Mouse (Mus musculus) G1E (cell line): ENCODE measurements around the gene Phc3. TPM values are rescaled to one million over a fixed set of nuclear protein-coding genes. Genes with fewer than 3 reads are reported as not detected.

Source experiments
- ATAC-seq: 2 replicates; pipeline ENCODE4 v1.8.0; 2016; ENCODE audit warnings: mild to moderate bottlenecking; ENCODE audit not compliant: insufficient number of reproducible peaks, poor library complexity, low FRiP score, severe bottlenecking; ENCODE audit errors: extremely low read depth
- DNase-seq: peaks from one replicate; pipeline ENCODE4 v3.0.0; 2012; ENCODE audit warnings: low spot score
- H3K27me3 ChIP-seq: 2 replicates; pipeline ENCODE4 v1.6.1; 2012; ENCODE audit warnings: mild to moderate bottlenecking, low read length, inconsistent platforms; ENCODE audit not compliant: insufficient read depth
- H3K36me3 ChIP-seq: replicated peaks from 2 replicates; pipeline ENCODE3; 2012; ENCODE audit warnings: mild to moderate bottlenecking, inconsistent platforms
- H3K4me1 ChIP-seq: 2 replicates; pipeline ENCODE4 v1.6.1; 2012; ENCODE audit warnings: low read depth, low read length, inconsistent platforms, mixed read lengths; ENCODE audit not compliant: insufficient read depth
- H3K4me3 ChIP-seq: 2 replicates; pipeline ENCODE4 v1.5.1; 2012; ENCODE audit warnings: low read depth, mild to moderate bottlenecking, inconsistent platforms, low read length, moderate library complexity, mixed read lengths
- H3K9me3 ChIP-seq: replicated peaks from 2 replicates; pipeline ENCODE4 v1.6.1; 2012; ENCODE audit warnings: inconsistent platforms
- CTCF ChIP-seq: IDR thresholded peaks from 2 replicates; pipeline ENCODE4 v1.5.1; 2012; ENCODE audit warnings: low read depth, low read length, inconsistent platforms, mixed read lengths
- GATA1 ChIP-seq: IDR thresholded peaks from 2 replicates; pipeline ENCODE4 v1.6.1; 2012; ENCODE audit warnings: borderline replicate concordance, low read length, inconsistent platforms, mixed read lengths
- GATA2 ChIP-seq: IDR thresholded peaks from 2 replicates; pipeline ENCODE4 v1.6.1; 2012; ENCODE audit warnings: low read depth, low read length, inconsistent platforms, borderline replicate concordance
- POLR2AphosphoS5 ChIP-seq: IDR thresholded peaks from 2 replicates; pipeline ENCODE4 v1.6.1; 2012; ENCODE audit warnings: low read depth, low read length, inconsistent platforms; ENCODE audit not compliant: insufficient replicate concordance
- TAL1 ChIP-seq: conservative IDR thresholded peaks from 2 replicates; pipeline ENCODE4 v1.6.1; 2012; ENCODE audit warnings: low read depth, low read length, inconsistent platforms, mixed read lengths
- polyA plus RNA-seq: library from polyadenylated mRNA; stranded (reverse); fragments of >175 nt; gene quantifications from 2 replicates; pipeline ENCODE4 v1.2.3, GENCODE M21; 2012
- total RNA-seq, 2 experiments: library from RNA; stranded (forward) in 1 of 2; stranded (reverse) in 1 of 2; fragments of 200-1000 nt in 1 of 2; fragments of >200 nt in 1 of 2; fragmentation: Nextera tagmentation in 1 of 2; gene quantifications; 2 replicates each; pipeline ENCODE4 v1.2.3; 2014 to 2017

Gene Phc3
- total and polyA plus RNA-seq, 3 experiments: 3.2 to 71.4 (median 22.1) TPM

DNA sequence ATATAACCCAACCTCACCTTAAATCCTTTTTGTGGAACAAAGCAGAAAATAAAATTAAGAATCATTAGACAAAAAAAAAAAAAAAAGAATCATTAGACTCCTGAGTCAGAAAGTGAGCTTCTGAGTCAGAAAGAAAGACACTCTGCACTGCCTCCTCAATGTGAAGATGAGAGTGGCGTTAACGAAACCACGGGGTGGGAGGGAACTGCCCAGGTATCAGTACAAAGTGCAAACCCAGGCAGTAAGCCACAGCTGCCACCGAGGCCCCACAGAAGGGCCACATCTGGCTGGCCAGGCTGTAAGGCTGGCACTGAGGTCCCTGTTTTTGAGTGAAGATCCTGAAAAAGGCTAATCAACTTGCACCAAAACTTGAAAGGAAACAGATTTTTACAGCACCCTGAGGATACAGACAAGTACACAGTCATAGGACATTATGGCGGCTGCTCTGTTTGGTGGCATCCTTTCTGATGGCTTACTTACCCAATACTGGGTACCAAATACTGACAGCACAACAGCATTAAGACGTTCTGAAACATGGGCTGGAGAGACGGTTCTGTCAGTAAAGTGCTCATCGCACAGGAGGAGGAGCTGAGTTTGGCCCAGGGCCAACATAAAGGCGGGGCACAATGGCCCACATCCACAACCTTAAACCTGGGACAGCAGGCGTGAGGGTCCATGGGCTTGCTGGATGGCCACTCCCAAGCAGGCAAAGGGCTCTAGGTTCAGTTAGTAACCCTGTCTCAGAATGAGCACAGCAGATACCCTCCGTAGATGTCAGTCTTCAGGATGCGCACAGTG is 16.7 kb downstream of the Phc3 start:
- DNase-seq (no peak), ATAC-seq (no peak)
- Histone ChIP-seq H3K27me3 (no peaks in the 10 kb centered on the region), H3K4me1 (peaks cover 7% of the 10 kb centered on the region), H3K9me3 (no peaks in the 10 kb centered on the region), H3K36me3 (peaks cover 78% of the 10 kb centered on the region), H3K4me3 (no peak overlapping the region)
- TF ChIP-seq POLR2AphosphoS5 (no peak), TAL1 (no peak), GATA2 (no peak), GATA1 (no peak), CTCF (no peak)

DNA sequence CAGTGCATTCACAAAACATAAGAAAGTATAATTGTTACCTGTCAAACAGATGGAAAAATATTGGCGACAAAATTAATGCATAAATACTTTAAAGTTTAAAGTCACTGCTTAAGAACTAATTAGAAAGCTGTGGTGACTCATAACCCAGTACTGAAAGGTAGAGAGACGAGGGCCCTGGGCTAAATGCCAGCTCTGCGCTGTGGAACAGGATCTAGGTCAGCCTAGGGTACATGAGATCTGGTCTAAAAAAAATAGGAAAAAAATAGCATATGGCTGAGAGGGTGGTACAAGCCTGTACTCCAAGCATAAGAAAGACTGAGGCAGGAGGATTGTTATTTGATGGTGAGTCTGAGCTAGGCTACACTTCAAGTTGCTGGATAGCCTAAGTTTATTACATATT is 17.6 kb downstream of the Phc3 start:
- ATAC-seq: no peak
- Histone ChIP-seq H3K4me3 (no peak overlapping the region), H3K27me3 (no peaks in the 10 kb centered on the region), H3K4me1 (peaks cover 7% of the 10 kb centered on the region), H3K36me3 (peaks cover 80% of the 10 kb centered on the region), H3K9me3 (no peaks in the 10 kb centered on the region)
- TF ChIP-seq GATA2: no peak
- no peak for TF ChIP-seq CTCF
- TF ChIP-seq GATA1: no peak
- TF ChIP-seq TAL1: no peak
- TF ChIP-seq POLR2AphosphoS5: no peak
- DNase-seq: no peak

DNA sequence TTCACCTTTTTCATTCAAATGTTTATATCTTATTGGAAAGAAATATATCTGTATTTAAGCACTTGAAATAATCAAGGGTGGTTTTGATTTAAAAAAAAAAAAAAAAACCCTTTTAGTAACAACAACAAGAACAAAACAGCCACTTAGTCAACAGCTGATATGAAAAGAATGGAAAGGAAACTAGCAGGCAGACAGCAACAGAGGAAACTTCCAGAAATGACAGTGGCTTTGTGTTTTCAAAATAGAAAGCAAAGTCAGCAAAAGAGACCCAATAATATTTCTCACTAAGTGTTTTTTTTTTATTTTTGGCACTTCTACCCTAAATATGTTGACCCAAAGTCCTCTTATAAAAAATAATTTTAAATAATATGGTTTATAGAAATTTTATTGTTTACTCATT is 34.8 kb downstream of the Phc3 start:
- Histone ChIP-seq H3K36me3 (peaks cover 71% of the 10 kb centered on the region), H3K4me3 (no peak overlapping the region), H3K27me3 (no peaks in the 10 kb centered on the region), H3K4me1 (peaks cover 3% of the 10 kb centered on the region; the same call in 1 of the 2 replicates), H3K9me3 (no peaks in the 10 kb centered on the region)
- TF ChIP-seq TAL1: no peak
- TF ChIP-seq GATA1: no peak
- no peak for TF ChIP-seq GATA2
- no peak for TF ChIP-seq POLR2AphosphoS5
- no peak for TF ChIP-seq CTCF
- ATAC-seq: no peak
- DNase-seq: no peak

DNA sequence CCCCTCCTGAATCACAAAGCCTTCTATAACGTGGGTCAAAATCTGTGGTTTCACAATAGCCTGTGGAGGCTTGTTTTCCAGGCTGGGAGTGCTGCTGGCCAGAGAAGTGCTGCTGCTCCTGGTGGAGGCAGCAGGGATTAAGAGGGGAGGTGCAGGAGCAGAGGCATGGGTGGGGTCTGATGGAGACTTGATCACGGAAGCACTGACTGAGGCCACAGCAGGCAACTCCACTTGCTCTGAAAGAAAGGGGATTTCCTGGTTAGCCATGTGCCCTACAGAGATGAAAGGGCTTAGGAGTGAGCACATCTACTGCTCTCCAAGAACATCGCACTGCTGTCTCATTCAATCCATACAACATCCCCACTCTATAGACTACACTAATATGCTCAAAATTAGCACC is 39.4 kb downstream of the Phc3 start:
- H3K4me3 ChIP-seq: no peak overlapping the region
- H3K27me3 ChIP-seq: no peaks in the 10 kb centered on the region
- DNase-seq (no peak), ATAC-seq (no peak)
- H3K36me3 ChIP-seq: peaks cover 56% of the 10 kb centered on the region
- TF ChIP-seq TAL1: no peak
- no peak for TF ChIP-seq GATA1
- TF ChIP-seq POLR2AphosphoS5: no peak
- TF ChIP-seq GATA2: no peak
- no peak for TF ChIP-seq CTCF
- peaks cover 3% of the 10 kb centered on the region; the same call in 1 of the 2 replicates for H3K4me1 ChIP-seq
- no peaks in the 10 kb centered on the region for H3K9me3 ChIP-seq

DNA sequence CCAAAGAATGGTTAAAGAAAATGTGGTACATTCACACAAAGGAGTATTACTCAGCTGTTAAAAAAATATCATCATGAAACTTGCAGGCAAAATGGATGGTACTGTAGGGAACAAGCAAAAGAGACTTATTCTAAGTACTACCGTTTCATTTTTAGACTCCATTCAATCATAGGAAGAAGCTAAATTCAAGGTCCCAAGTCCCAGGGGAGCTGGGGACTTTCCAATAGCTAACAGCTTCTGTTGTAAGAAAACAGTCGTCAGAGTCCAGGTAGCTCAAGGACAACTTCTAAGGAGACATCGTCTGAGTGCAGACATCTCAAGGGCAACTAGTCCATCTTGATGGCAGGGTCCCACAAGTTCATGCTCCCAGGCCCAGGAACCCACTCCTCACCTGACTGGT is 41.6 kb downstream of the Phc3 start:
- H3K36me3 ChIP-seq: peaks cover 53% of the 10 kb centered on the region
- H3K4me3 ChIP-seq: no peak overlapping the region
- DNase-seq (no peak), ATAC-seq (no peak)
- no peaks in the 10 kb centered on the region for H3K9me3 ChIP-seq
- H3K27me3 ChIP-seq: no peaks in the 10 kb centered on the region
- no peaks in the 10 kb centered on the region for H3K4me1 ChIP-seq
- TF ChIP-seq GATA1 (no peak), GATA2 (no peak), CTCF (no peak), TAL1 (no peak), POLR2AphosphoS5 (no peak)

DNA sequence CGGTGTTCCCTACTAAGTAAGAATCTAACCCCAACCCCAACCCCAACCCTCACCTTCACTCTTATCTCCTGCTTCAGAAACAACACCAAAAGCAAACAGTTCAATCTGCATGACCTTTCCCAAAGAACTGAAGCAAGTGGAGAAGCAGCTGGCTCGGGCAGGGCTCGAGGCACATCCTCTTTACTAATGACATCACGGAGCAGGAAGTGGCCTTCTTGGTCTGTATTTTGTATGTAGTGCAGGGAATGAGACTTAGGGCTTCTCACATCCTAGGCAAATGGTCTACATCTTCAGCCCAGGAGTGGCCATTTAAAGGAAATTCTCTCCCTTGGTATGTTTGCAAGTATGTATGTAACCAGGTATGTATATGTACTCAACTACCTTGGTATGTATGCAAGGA is 52.1 kb downstream of the Phc3 start:
- no peak for ATAC-seq
- DNase-seq: no peak
- H3K36me3 ChIP-seq: peaks cover 79% of the 10 kb centered on the region
- H3K4me1 ChIP-seq: no peaks in the 10 kb centered on the region
- H3K4me3 ChIP-seq: no peak overlapping the region
- no peaks in the 10 kb centered on the region for H3K9me3 ChIP-seq
- no peaks in the 10 kb centered on the region for H3K27me3 ChIP-seq
- TF ChIP-seq GATA1 (no peak), GATA2 (no peak), TAL1 (no peak), CTCF (no peak), POLR2AphosphoS5 (no peak)

DNA sequence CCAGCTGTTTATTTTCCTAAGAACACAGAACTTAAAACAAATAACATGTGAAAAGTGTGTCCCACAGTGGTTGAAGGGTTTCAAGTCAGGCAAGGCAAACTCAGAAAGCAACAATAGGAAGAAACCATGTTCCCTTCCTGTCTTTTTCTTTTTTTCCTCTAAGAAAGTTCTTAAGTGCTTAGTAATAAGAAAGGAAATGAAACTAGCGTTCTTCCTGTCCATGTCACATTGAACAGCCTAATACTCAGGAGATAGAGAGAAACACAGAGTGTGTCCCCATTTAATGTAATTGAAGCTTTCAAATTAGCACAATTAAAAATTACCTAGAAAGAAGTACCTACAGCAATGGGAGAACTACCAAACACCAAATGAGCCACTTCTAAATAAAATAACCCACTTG is 64.6 kb downstream of the Phc3 start:
- ATAC-seq (no peak), DNase-seq (no peak)
- H3K4me3 ChIP-seq: no peak overlapping the region
- H3K9me3 ChIP-seq: no peaks in the 10 kb centered on the region
- H3K4me1 ChIP-seq: no peaks in the 10 kb centered on the region
- H3K36me3 ChIP-seq: peaks cover 83% of the 10 kb centered on the region
- TF ChIP-seq GATA2 (no peak), TAL1 (no peak), POLR2AphosphoS5 (no peak), GATA1 (no peak), CTCF (no peak)
- H3K27me3 ChIP-seq: no peaks in the 10 kb centered on the region
